Mouse (Mus musculus): Measurements from ENCODE around the gene Mylk3. TPM values are rescaled to one million over a fixed set of nuclear protein-coding genes. Genes with fewer than 3 reads are reported as not detected.
A peak's percentile ranks its signal among the peaks of the same experiment; 100 is the strongest.

Mylk3 gene
- total RNA-seq, 4 experiments from 2014 or later: 3.0 to 4.5 (median 3.5) TPM

DNA sequence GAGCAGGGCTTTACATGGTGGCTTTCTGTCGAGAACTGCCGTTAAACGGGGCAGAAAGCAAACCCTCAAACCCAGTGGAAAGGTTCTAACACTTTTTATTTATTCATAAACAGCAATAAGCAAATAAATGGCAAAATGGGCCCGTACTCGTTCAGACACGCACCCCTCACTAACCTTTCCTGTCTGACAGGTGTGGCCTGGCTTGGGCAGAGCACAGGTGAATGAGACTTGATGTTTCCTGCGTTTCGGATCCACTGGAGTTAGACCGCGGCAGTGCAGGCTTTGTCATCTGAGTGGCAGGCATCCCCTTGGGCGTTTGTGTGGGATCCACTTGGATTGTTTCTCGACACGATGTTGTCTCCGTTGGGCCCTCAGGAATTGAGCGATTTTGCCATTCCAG, 64.2 kb downstream of the Mylk3 start:
- DNase-seq (ENCODE audit: low spot score in 2 of 2): no peak

DNA sequence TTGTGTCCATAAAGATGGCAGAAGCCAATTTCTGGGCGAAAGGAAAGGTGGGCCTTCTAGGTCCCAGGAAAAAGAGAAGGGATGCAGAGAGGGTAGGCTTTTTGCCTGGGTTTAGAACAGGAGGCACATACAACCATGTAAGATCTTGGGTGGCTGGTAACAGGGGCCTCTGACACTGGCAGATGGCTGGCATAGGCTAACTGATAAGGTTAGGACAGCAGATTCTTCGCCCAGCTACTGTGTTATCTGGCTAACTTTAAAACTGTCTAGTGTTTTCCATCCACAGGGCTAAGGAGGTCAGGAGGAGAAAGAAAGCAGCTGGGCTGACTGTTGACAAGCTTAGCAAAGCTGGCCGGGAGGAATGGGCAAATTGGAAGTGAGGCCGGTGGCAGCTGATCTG, 67.6 kb downstream of the Mylk3 start:
- no peak for DNase-seq (ENCODE audit: low spot score in 2 of 2)

DNA sequence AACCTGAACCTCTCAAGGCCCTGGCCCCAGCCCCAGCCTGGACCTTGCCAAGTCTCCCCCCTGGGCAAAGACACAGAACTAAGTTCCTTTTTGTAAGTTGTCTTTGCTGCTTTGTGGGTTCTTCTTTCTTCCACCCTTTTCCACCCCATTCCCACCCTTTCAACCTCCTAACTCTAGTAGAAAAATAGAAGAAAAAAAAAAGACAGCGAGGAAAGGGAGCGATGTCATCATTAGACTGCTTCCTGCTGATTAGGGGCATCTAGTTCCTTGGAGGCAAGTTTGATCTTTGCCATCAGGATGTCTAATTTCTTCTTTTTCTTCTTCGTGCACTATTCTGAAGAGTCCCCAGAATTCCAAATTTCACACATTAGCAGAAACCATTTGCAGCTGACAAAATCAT, 73.1 kb downstream of the Mylk3 start:
- DNase-seq (ENCODE audit: low spot score in 2 of 2): no peak

DNA sequence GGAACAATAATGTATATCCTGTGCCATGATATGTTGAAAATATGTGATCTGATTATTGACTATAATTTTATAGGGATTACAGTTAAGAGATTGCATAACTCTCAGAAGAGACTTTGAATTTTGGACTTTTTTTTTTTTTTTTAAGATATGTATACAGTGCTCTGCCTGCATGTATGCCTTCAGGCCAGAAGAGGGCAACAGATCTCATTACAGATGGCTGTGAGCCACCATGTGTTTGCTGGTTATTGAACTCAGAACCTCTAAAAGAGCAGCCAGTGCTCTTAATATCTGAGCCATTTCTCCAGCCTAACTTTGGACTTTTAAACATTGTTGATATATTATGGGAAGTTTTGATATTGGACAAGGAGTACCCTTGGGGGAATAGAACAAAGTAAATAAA, 74.4 kb downstream of the Mylk3 start:
- no peak for DNase-seq (ENCODE audit: low spot score in 2 of 2)

GRCm38 (mm10) chr8:85308564-85308963, 77.6 kb downstream of the Mylk3 start:
- no peak for DNase-seq (ENCODE audit: low spot score in 2 of 2)

DNA sequence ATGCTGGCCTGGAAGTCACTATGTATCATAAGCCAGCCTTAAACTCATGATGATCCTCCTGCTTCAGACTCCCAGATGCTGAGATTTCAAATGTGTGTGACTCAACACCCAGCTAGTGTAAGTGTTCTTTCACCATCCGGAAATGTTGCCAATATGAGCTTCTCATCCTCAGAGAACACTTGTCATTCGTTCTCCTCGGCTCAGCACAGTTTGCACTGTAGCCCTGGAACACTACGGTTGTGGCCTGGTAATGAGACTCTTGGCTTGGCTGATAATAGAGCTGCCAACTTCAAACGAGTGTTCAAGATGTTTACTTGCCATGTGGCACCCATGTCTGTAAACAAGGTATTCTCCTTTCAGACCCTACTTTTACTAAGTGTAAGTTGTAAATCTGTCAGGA, 82.6 kb downstream of the Mylk3 start:
- DNase-seq (ENCODE audit: low spot score in 2 of 2): no peak

DNA sequence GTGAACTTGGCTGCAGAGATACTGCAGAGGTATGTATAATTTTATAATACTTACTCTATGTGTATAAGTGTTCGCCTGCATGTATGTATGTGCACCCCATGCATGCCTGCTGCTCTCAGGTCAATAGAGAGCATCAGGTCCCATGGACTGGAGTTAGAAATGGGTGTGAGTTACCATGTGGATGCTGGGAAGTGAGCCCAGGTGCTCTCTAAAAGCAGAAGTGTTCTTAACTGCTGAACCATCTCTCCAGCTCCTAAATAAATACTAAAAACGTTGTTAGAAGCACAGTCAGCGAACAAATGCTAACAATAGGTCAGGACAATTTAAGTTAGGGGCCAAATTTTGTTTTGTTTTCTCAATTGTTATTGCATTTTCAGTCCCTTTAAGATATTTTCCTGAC, 83.2 kb downstream of the Mylk3 start:
- no peak for DNase-seq (ENCODE audit: low spot score in 2 of 2)

DNA sequence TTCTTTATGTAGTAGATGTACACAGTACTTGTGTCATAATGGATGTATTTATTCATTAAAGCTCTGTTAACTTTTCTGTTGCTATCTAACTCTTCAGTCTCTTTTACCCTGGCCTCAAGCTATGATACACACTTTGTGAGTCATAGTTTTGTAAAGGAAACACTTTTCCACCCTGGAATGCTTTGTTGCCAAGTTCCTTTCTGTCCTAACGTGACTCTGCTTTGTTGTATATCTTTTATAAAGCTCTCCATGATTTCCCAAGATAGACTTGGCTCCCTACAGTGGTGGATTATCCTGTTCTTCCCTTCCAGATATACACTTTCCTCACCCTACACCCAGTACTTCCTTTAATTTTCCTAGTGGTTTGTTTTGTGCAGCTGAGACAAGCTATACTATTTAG, 84.2 kb downstream of the Mylk3 start:
- DNase-seq (ENCODE audit: low spot score in 2 of 2): no peak

GRCm38 (mm10) chr8:85299434-85300077, 86.6 kb downstream of the Mylk3 start, which contains the start of the genes Orc6 and Vps35:
Orc6 (plus strand) TSS chr8:85299632.
Vps35 (minus strand) TSS chr8:85299802.
- DNase-seq (ENCODE audit: low spot score in 2 of 2): peak; percentile 93 to 94

- no peak for DNase-seq (ENCODE audit: low spot score in 2 of 2)
Observed at GRCm38 (mm10) chr8:85298600-85299433, 87.3 kb downstream of the Mylk3 start.

GRCm38 (mm10) chr8:85286846-85287245, 99.3 kb downstream of the Mylk3 start:
- DNase-seq (ENCODE audit: low spot score in 2 of 2): no peak

Other genes starting within 250 kb of the Mylk3 start
- not detected for gene Cks1brt, start 234.4 kb downstream of the Mylk3 start, total RNA-seq (2022)
- not detected for gene Olfr371, start 160.4 kb downstream of the Mylk3 start, total RNA-seq (2022)
- gene Orc6, start 86.7 kb downstream of the Mylk3 start, total RNA-seq (2022): 10 to 100 TPM; 25.7 to 30.9 (median 28.3) TPM
- 100 to 1,000 TPM; 121 to 134 (median 127) TPM for gene Vps35, start 86.5 kb downstream of the Mylk3 start, total RNA-seq (2022)
- 10 to 100 TPM in 2 of 4 experiments, 1 to 10 TPM in 2; 8.9 to 11.2 (median 9.8) TPM for gene 4921524J17Rik, start 46.5 kb upstream of the Mylk3 start, total RNA-seq (2022)
- gene Gpt2, start 106.2 kb upstream of the Mylk3 start, total RNA-seq (2022): 10 to 100 TPM; 43.6 to 52.6 (median 49.1) TPM
- 100 to 1,000 TPM; 173 to 194 (median 190) TPM for gene Dnaja2, start 169.0 kb upstream of the Mylk3 start, total RNA-seq (2022)

Data from left cerebral cortex, adult 8-10 months (tissue).